Comparison of ENCODE assay signal across 7 mouse cellular contexts in genomic region chr7:145025186-145026013, GRCm38 (mm10).
DNase-seq lines count a peak whose midpoint lies in the region; ATAC-seq and TF ChIP-seq lines count a peak whose summit lies in the region.

No protein-coding gene starts in this region.

- H3K9me3 ChIP-seq in heart, embryonic 10.5 days: no peaks in the 10 kb centered on the region
- H3K9me3 ChIP-seq in kidney, postnatal 0 days (replicated peaks; ENCODE audit: low read length): no peaks in the 10 kb centered on the region
- H3K9me3 ChIP-seq in forebrain, embryonic 12.5 days: no peaks in the 10 kb centered on the region

- DNase-seq in adrenal gland, postnatal 36 days: peak; percentile 56 to 63
- DNase-seq in heart, embryonic 10.5 days (ENCODE audit: low spot score): no peak
- peak; percentile 56 for DNase-seq in kidney, postnatal 0 days (ENCODE audit: low spot score)
- DNase-seq in lung, postnatal 14 days: peak; percentile 43
- DNase-seq in frontal cortex, postnatal 10 days (ENCODE audit: low spot score in 2 of 2): no peak
- no peak for DNase-seq in urinary bladder, postnatal 4 days (ENCODE audit: low spot score in 2 of 2)

- H3K4me3 ChIP-seq in heart, embryonic 10.5 days: no peak overlapping the region
- no peak overlapping the region for H3K4me3 ChIP-seq in kidney, postnatal 0 days (replicated peaks; ENCODE audit: low read depth, low read length)
- H3K4me3 ChIP-seq in forebrain, embryonic 12.5 days (replicated peaks): no peak overlapping the region

- H3K27me3 ChIP-seq in heart, embryonic 10.5 days (ENCODE audit: insufficient read depth, poor library complexity, severe bottlenecking): peaks cover 13% of the 10 kb centered on the region; the same call in 1 of the 2 replicates
- H3K27me3 ChIP-seq in kidney, postnatal 0 days (ENCODE audit: insufficient read depth, low read length): no peaks in the 10 kb centered on the region
- H3K27me3 ChIP-seq in forebrain, embryonic 12.5 days: peaks cover 14% of the 10 kb centered on the region

- no peaks in the 10 kb centered on the region for H3K36me3 ChIP-seq in heart, embryonic 10.5 days
- no peaks in the 10 kb centered on the region for H3K36me3 ChIP-seq in kidney, postnatal 0 days (ENCODE audit: insufficient read depth, low read length)
- H3K36me3 ChIP-seq in forebrain, embryonic 12.5 days (replicated peaks): no peaks in the 10 kb centered on the region

- TF ChIP-seq CTCF in kidney, postnatal 0 days (IDR thresholded peaks at IDR 0.05; ENCODE audit: low read depth): no peak

- no peak overlapping the region for H3K9ac ChIP-seq in kidney, postnatal 0 days (ENCODE audit: low read depth, low read length)
- H3K9ac ChIP-seq in forebrain, embryonic 12.5 days: no peak overlapping the region

- no peak overlapping the region for H3K4me2 ChIP-seq in kidney, postnatal 0 days (ENCODE audit: low read length)
- H3K4me2 ChIP-seq in forebrain, embryonic 12.5 days: no peak overlapping the region

- H3K27ac ChIP-seq in heart, embryonic 10.5 days: peak overlapping the region; percentile 76
- H3K27ac ChIP-seq in kidney, postnatal 0 days: peak overlapping the region; percentile 70
- H3K27ac ChIP-seq in forebrain, embryonic 12.5 days: no peak overlapping the region

- WGBS in heart, embryonic 10.5 days: 22% methylated on average over 6 of the region's 6 CpGs
- 39% methylated on average over 5 of the region's 6 CpGs for WGBS in kidney, postnatal 0 days
- WGBS in forebrain, embryonic 12.5 days: 68% methylated on average over 6 of the region's 6 CpGs

- peaks cover 25% of the 10 kb centered on the region for H3K4me1 ChIP-seq in heart, embryonic 10.5 days
- H3K4me1 ChIP-seq in kidney, postnatal 0 days (replicated peaks; ENCODE audit: insufficient read depth, low read length): peaks cover 8% of the 10 kb centered on the region
- H3K4me1 ChIP-seq in forebrain, embryonic 12.5 days: peaks cover under 1% of the 10 kb centered on the region; the same call in 1 of the 2 replicates

- ATAC-seq in kidney, postnatal 0 days (replicated peaks; ENCODE audit: low FRiP score, low read depth): peak; percentile 78
- no peak for ATAC-seq in forebrain, embryonic 12.5 days (ENCODE audit: low FRiP score)

Comparison
In these comparisons a context has a peak if more than half of its experiments do, and no peak if none do; other contexts are left out.
1. DNase-seq: peak in adrenal gland, postnatal 36 days (2 of 2), kidney, postnatal 0 days (single experiment) and lung, postnatal 14 days (single experiment); none in heart, embryonic 10.5 days (single experiment), frontal cortex, postnatal 10 days (0 of 2) and urinary bladder, postnatal 4 days (0 of 2).